Mouse (Mus musculus) embryonic facial prominence, embryonic 14.5 days (tissue): ENCODE measurements around the gene Ror1. TPM values are rescaled to one million over a fixed set of nuclear protein-coding genes. Genes with fewer than 3 reads are reported as not detected.

ENCODE experiments used
- ATAC-seq: fragments of 200-750 bp; cut with Nextera tagmentation; 2 replicates; pipeline ENCODE4 v1.8.0; 2017; ENCODE audit warnings: low read depth, moderate number of reproducible peaks, moderate TSS enrichment
- DNase-seq: peaks from one replicate; pipeline ENCODE4 v3.0.0-alpha.2; 2015; ENCODE audit warnings: low spot score
- H3K27ac ChIP-seq: fragments of 300-500 bp; sonication (generic); replicated peaks from 2 replicates; pipeline ENCODE4 v1.5.1; 2014; ENCODE audit warnings: low read depth, mild to moderate bottlenecking, low read length, moderate library complexity
- H3K27me3 ChIP-seq: fragments of 300-500 bp; sonication (generic); replicated peaks from 2 replicates; pipeline ENCODE4 v1.6.1; 2014; ENCODE audit warnings: low read length; ENCODE audit not compliant: control insufficient read depth, insufficient read depth
- H3K36me3 ChIP-seq: fragments of 300-500 bp; sonication (generic); 2 replicates; pipeline ENCODE4 v1.6.1; 2014; ENCODE audit warnings: low read length, mixed read lengths; ENCODE audit not compliant: control insufficient read depth, insufficient read depth
- H3K4me1 ChIP-seq: fragments of 300-500 bp; sonication (generic); 2 replicates; pipeline ENCODE4 v1.6.1; 2014; ENCODE audit warnings: antibody characterized with exemption, low read length; ENCODE audit not compliant: control insufficient read depth, insufficient read depth
- H3K4me2 ChIP-seq: fragments of 300-500 bp; sonication (generic); 2 replicates; pipeline ENCODE4 v1.6.1; 2014; ENCODE audit warnings: low read depth, mild to moderate bottlenecking, low read length, moderate library complexity, mixed read lengths
- H3K4me3 ChIP-seq: fragments of 300-500 bp; sonication (generic); 2 replicates; pipeline ENCODE4 v1.5.1; 2014; ENCODE audit warnings: low read depth, mild to moderate bottlenecking, low read length
- H3K9ac ChIP-seq: fragments of 300-500 bp; sonication (generic); 2 replicates; pipeline ENCODE4 v1.6.1; 2014; ENCODE audit warnings: low read depth, mild to moderate bottlenecking, low read length, moderate library complexity, mixed read lengths
- H3K9me3 ChIP-seq: fragments of 300-500 bp; sonication (generic); 2 replicates; pipeline ENCODE4 v1.6.1; 2016; ENCODE audit warnings: low read length; ENCODE audit not compliant: control insufficient read depth
- WGBS: fragments of 180-500 bp; shearing (Covaris S2); extraction: QIAGEN DNeasy Blood & Tissue Kit; methylation state at CpG from one replicate; pipeline ENCODE4 v1.1.7; 2014; 5-methylcytosine and 5-hydroxymethylcytosine counted together
- polyA plus RNA-seq: library from polyadenylated mRNA; unstranded; fragments of >200 nt; fragmentation: Nextera tagmentation; extraction: Ambion mirVana; gene quantifications from 2 replicates; pipeline ENCODE4 v1.2.1, GENCODE M21; 2014

Ror1 gene
- polyA plus RNA-seq, 1 experiment from 2014 or later, result 10.2 TPM

- WGBS, result 63% methylated on average over 6 of the region's 6 CpGs
- H3K4me1 ChIP-seq, result peaks cover 8% of the 10 kb centered on the region; the same call in 1 of the 2 replicates
- H3K27me3 ChIP-seq, result no peaks in the 10 kb centered on the region
- H3K4me2 ChIP-seq, result no peak overlapping the region
- no peak overlapping the region for H3K27ac ChIP-seq
- no peaks in the 10 kb centered on the region for H3K36me3 ChIP-seq
- DNase-seq (no peak), ATAC-seq (no peak)
- no peak overlapping the region for H3K9ac ChIP-seq
- H3K9me3 ChIP-seq, result no peaks in the 10 kb centered on the region
- no peak overlapping the region for H3K4me3 ChIP-seq
Observed at GRCm38 (mm10) chr4:100271736-100272127, 176.1 kb downstream of the Ror1 start.

DNA sequence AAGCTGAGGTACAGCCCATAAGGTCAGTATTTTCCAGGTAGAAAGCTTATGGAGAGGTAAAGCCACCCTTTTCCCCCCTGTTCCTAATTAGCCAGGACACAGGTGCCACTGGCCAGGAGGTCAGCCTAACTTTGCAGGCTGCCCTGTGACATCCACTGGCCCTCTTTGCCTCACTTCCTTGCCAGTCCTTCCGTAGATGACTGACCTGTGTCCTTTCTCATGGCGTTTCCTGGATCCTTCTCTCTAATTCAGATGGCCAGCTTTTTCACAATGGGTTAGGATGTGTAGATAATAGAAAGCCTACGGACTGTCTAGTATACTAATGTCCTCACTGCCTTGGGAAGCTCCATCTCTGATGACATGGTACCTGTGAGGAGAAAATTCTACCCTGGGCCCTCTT is 177.8 kb downstream of the Ror1 start:
- WGBS, result 88% methylated on average over 3 of the region's 3 CpGs
- no peak for ATAC-seq
- no peak overlapping the region for H3K9ac ChIP-seq

GRCm38 (mm10) chr4:100273807-100274480 is 178.4 kb downstream of the Ror1 start:
- WGBS, result 90% methylated on average over 4 of the region's 4 CpGs
- H3K36me3 ChIP-seq, result no peaks in the 10 kb centered on the region
- H3K4me1 ChIP-seq, result peaks cover 8% of the 10 kb centered on the region; the same call in 1 of the 2 replicates
- DNase-seq, result no peak
- no peaks in the 10 kb centered on the region for H3K9me3 ChIP-seq
- no peak overlapping the region for H3K4me2 ChIP-seq
- no peaks in the 10 kb centered on the region for H3K27me3 ChIP-seq
- H3K9ac ChIP-seq, result no peak overlapping the region
- ATAC-seq, result no peak
- H3K4me3 ChIP-seq, result no peak overlapping the region
- no peak overlapping the region for H3K27ac ChIP-seq

More for the DNA sequence above, 177.8 kb downstream of the Ror1 start:
- H3K4me3 ChIP-seq, result no peak overlapping the region
- H3K36me3 ChIP-seq, result no peaks in the 10 kb centered on the region
- H3K4me2 ChIP-seq, result no peak overlapping the region
- H3K9me3 ChIP-seq, result no peaks in the 10 kb centered on the region
- DNase-seq, result no peak
- no peaks in the 10 kb centered on the region for H3K27me3 ChIP-seq
- H3K4me1 ChIP-seq, result peaks cover 8% of the 10 kb centered on the region; the same call in 1 of the 2 replicates
- H3K27ac ChIP-seq, result no peak overlapping the region

- WGBS, result 71% methylated on average over 7 of the region's 7 CpGs
- Histone ChIP-seq H3K9me3 (no peaks in the 10 kb centered on the region), H3K9ac (no peak overlapping the region), H3K4me2 (no peak overlapping the region), H3K4me3 (no peak overlapping the region), H3K27me3 (no peaks in the 10 kb centered on the region), H3K4me1 (peaks cover 8% of the 10 kb centered on the region; the same call in 1 of the 2 replicates), H3K27ac (no peak overlapping the region), H3K36me3 (no peaks in the 10 kb centered on the region)
- ATAC-seq, result no peak
- no peak for DNase-seq
Observed at GRCm38 (mm10) chr4:100276482-100276881, 180.9 kb downstream of the Ror1 start.

GRCm38 (mm10) chr4:100276970-100277369 is 181.4 kb downstream of the Ror1 start:
- no peaks in the 10 kb centered on the region for H3K27me3 ChIP-seq
- no peak overlapping the region for H3K9ac ChIP-seq
- DNase-seq (no peak), ATAC-seq (no peak)
- no peaks in the 10 kb centered on the region for H3K9me3 ChIP-seq
- 81% methylated on average over 1 of the region's 1 CpGs for WGBS
- H3K4me2 ChIP-seq, result no peak overlapping the region
- H3K4me3 ChIP-seq, result no peak overlapping the region
- H3K27ac ChIP-seq, result no peak overlapping the region
- no peaks in the 10 kb centered on the region for H3K36me3 ChIP-seq
- peaks cover 4% of the 10 kb centered on the region; the same call in 1 of the 2 replicates for H3K4me1 ChIP-seq

GRCm38 (mm10) chr4:100283171-100283880 is 187.7 kb downstream of the Ror1 start:
- no peak; the same call in 1 of the 2 replicates for ATAC-seq
- 78% methylated on average over 8 of the region's 8 CpGs for WGBS
- no peak overlapping the region for H3K27ac ChIP-seq

DNA sequence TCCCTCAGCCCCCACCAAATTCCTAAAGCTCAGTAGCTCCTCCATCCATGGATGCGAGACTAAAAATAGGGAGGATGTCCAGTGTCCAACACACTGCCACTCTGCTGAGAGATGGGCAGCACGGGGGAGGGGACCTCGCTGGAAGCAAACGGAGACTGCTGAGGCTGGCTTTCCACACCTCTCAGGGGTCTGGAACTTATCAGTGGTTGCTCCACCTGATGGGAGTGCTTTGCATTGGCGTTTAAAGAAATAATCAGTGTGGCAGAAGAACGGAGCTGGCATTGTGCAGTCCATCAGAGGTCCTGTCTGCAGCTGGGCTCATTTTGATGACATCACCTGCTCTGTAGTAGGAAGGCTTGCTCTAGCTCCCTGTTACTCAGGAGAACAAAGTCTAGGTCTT is 188.9 kb downstream of the Ror1 start:
- 66% methylated on average over 6 of the region's 6 CpGs for WGBS
- no peak for ATAC-seq

More at GRCm38 (mm10) chr4:100283171-100283880, 187.7 kb downstream of the Ror1 start:
- Histone ChIP-seq H3K36me3 (no peaks in the 10 kb centered on the region), H3K4me2 (no peak overlapping the region), H3K27me3 (no peaks in the 10 kb centered on the region), H3K9me3 (no peaks in the 10 kb centered on the region), H3K4me1 (peaks cover 12% of the 10 kb centered on the region; the same call in 1 of the 2 replicates), H3K4me3 (no peak overlapping the region), H3K9ac (no peak overlapping the region)
- peak; percentile 54 for DNase-seq

DNA sequence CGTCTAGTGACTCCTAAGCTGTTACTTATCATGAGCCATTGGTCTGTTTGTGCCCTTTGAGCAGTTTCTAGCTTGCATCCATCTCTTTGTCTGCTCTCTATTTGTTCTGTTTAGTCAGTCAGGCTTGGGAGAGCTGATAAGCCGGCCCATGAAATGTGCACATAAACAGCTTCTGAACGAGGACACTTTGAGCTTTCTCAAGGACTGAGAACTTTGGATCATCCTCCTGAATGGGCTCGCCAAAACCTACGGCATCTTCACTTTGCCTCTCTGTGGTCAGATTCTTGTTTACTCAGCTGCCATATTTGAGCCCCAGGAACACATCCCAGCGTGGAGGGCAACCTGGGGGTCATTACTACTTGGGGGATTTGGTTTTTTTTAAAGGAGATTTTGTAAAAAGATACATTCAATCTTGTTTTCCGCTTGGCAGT is 190.5 kb downstream of the Ror1 start:
- no peak overlapping the region for H3K4me2 ChIP-seq
- DNase-seq (peak; percentile 24), ATAC-seq (no peak)
- H3K36me3 ChIP-seq, result no peaks in the 10 kb centered on the region
- no peak overlapping the region for H3K4me3 ChIP-seq
- no peaks in the 10 kb centered on the region for H3K27me3 ChIP-seq
- peaks cover 12% of the 10 kb centered on the region; the same call in 1 of the 2 replicates for H3K4me1 ChIP-seq
- WGBS, result 63% methylated on average over 7 of the region's 7 CpGs
- H3K9me3 ChIP-seq, result no peaks in the 10 kb centered on the region
- no peak overlapping the region for H3K9ac ChIP-seq
- H3K27ac ChIP-seq, result no peak overlapping the region

More for the DNA sequence above, 188.9 kb downstream of the Ror1 start:
- Histone ChIP-seq H3K9me3 (no peaks in the 10 kb centered on the region), H3K4me1 (peaks cover 12% of the 10 kb centered on the region; the same call in 1 of the 2 replicates), H3K9ac (no peak overlapping the region), H3K36me3 (no peaks in the 10 kb centered on the region), H3K4me3 (no peak overlapping the region), H3K4me2 (no peak overlapping the region), H3K27me3 (no peaks in the 10 kb centered on the region), H3K27ac (no peak overlapping the region)
- no peak for DNase-seq
